Mouse (Mus musculus) thymus, postnatal 36 days (tissue): ENCODE measurements around the gene E2f6.

Experiments used
- DNase-seq, 2 experiments: peaks; one replicate each; pipeline ENCODE4 v3.0.0; 2022; ENCODE audit warnings: mixed read lengths in 2 of 2

The E2f6 gene

GRCm38 (mm10) chr12:16876667-16877066, 65.9 kb downstream of the E2f6 start:
- no peak for DNase-seq

- no peak for DNase-seq
These were observed 66.4 kb downstream of the E2f6 start for GRCm38 (mm10) chr12:16877141-16877540.

GRCm38 (mm10) chr12:16877679-16878078, 66.9 kb downstream of the E2f6 start:
- no peak for DNase-seq

GRCm38 (mm10) chr12:16879369-16879768, 68.6 kb downstream of the E2f6 start:
- no peak for DNase-seq

- DNase-seq, result no peak
These were observed 69.3 kb downstream of the E2f6 start for GRCm38 (mm10) chr12:16880077-16880476.

GRCm38 (mm10) chr12:16882442-16882841, 71.7 kb downstream of the E2f6 start:
- no peak for DNase-seq

GRCm38 (mm10) chr12:16883111-16883510, 72.3 kb downstream of the E2f6 start:
- no peak for DNase-seq

GRCm38 (mm10) chr12:16884534-16884933, 73.8 kb downstream of the E2f6 start:
- no peak for DNase-seq

GRCm38 (mm10) chr12:16886354-16886753, 75.6 kb downstream of the E2f6 start:
- DNase-seq, result no peak
